In genomic region chr1:146494221-146494620, GRCm38 (mm10) we compare ENCODE assay signal across 8 mouse cellular contexts. TPM values are rescaled to one million over a fixed set of nuclear protein-coding genes. Genes with fewer than 3 reads are reported as not detected.
A peak's percentile ranks its signal among the peaks of the same experiment; 100 is the strongest.
DNase-seq lines count a peak whose midpoint lies in the region; ATAC-seq and TF ChIP-seq lines count a peak whose summit lies in the region.

No protein-coding gene starts in this region.

- H3K9me3 ChIP-seq in lung, embryonic 16.5 days (ENCODE audit: control insufficient read depth, low read length), result no peaks in the 10 kb centered on the region
- H3K9me3 ChIP-seq in forebrain, embryonic 13.5 days (replicated peaks), result no peaks in the 10 kb centered on the region
- H3K9me3 ChIP-seq in limb, embryonic 14.5 days (ENCODE audit: control insufficient read depth, low read length), result no peaks in the 10 kb centered on the region

- no peak for TF ChIP-seq POLR2A in limb, embryonic 14.5 days (IDR thresholded peaks at IDR 0.05; ENCODE audit: borderline replicate concordance, extremely low read depth, insufficient read depth, insufficient read length)

- no peak for DNase-seq in lung, postnatal 4 days
- DNase-seq in limb, embryonic 14.5 days (ENCODE audit: low spot score), result no peak
- peak; percentile 43 for DNase-seq in right cerebral cortex, postnatal 4 days
- no peak for DNase-seq in ovary, adult 18-20 months (ENCODE audit: low spot score)
- no peak for DNase-seq in adrenal gland, postnatal 36 days

- H3K27me3 ChIP-seq in lung, embryonic 16.5 days (ENCODE audit: control insufficient read depth, insufficient read depth, low read depth, low read length), result peaks cover 16% of the 10 kb centered on the region; the same call in 1 of the 2 replicates
- peaks cover 25% of the 10 kb centered on the region for H3K27me3 ChIP-seq in forebrain, embryonic 13.5 days
- peaks cover 31% of the 10 kb centered on the region for H3K27me3 ChIP-seq in limb, embryonic 14.5 days (ENCODE audit: control insufficient read depth, insufficient read depth, low read length)

- peak overlapping the region; percentile 49 for H3K4me2 ChIP-seq in lung, embryonic 16.5 days (ENCODE audit: low read depth, low read length)
- H3K4me2 ChIP-seq in forebrain, embryonic 13.5 days, result peak overlapping the region; percentile 82
- peak overlapping the region; percentile 40 for H3K4me2 ChIP-seq in limb, embryonic 14.5 days (replicated peaks; ENCODE audit: low read depth, low read length, severe bottlenecking)

- WGBS in lung, embryonic 16.5 days, result 10% methylated on average over 7 of the region's 7 CpGs
- WGBS in forebrain, embryonic 13.5 days, result 9% methylated on average over 7 of the region's 7 CpGs
- WGBS in limb, embryonic 14.5 days, result 11% methylated on average over 7 of the region's 7 CpGs

- no peak overlapping the region for H3K27ac ChIP-seq in lung, embryonic 16.5 days (ENCODE audit: low read length)
- no peak overlapping the region for H3K27ac ChIP-seq in forebrain, embryonic 13.5 days
- no peak overlapping the region for H3K27ac ChIP-seq in limb, embryonic 14.5 days (replicated peaks; ENCODE audit: low read depth, low read length)

- no peak for ATAC-seq in lung, embryonic 16.5 days (ENCODE audit: low read depth)
- no peak for ATAC-seq in forebrain, embryonic 13.5 days
- no peak for ATAC-seq in limb, embryonic 14.5 days (ENCODE audit: low FRiP score, low read depth)
- ATAC-seq in activated CD4-positive, CD25-positive, alpha-beta regulatory T cell, adult 4 months, result no peak

- no peaks in the 10 kb centered on the region for H3K36me3 ChIP-seq in lung, embryonic 16.5 days (ENCODE audit: control insufficient read depth, insufficient read depth, low read length)
- no peaks in the 10 kb centered on the region for H3K36me3 ChIP-seq in forebrain, embryonic 13.5 days (ENCODE audit: poor library complexity, severe bottlenecking)
- no peaks in the 10 kb centered on the region for H3K36me3 ChIP-seq in limb, embryonic 14.5 days (ENCODE audit: control insufficient read depth, insufficient read depth, low read length)

- peak overlapping the region; percentile 21 for H3K4me3 ChIP-seq in lung, embryonic 16.5 days (ENCODE audit: low read length)
- peak overlapping the region; percentile 46 for H3K4me3 ChIP-seq in forebrain, embryonic 13.5 days
- H3K4me3 ChIP-seq in limb, embryonic 14.5 days (replicated peaks; ENCODE audit: low read length), result peak overlapping the region; percentile 23; the same call in 1 of the 2 replicates

- H3K4me1 ChIP-seq in lung, embryonic 16.5 days (replicated peaks; ENCODE audit: control insufficient read depth, insufficient read depth, low read length), result peaks cover 10% of the 10 kb centered on the region
- peaks cover 23% of the 10 kb centered on the region for H3K4me1 ChIP-seq in forebrain, embryonic 13.5 days
- 0 out of 2 replicates have a peak, but pooled peaks cover 4% of the 10 kb centered on the region for H3K4me1 ChIP-seq in limb, embryonic 14.5 days (ENCODE audit: control insufficient read depth, insufficient read depth, low read length)

- no peak overlapping the region for H3K9ac ChIP-seq in lung, embryonic 16.5 days (ENCODE audit: low read length)
- H3K9ac ChIP-seq in forebrain, embryonic 13.5 days, result peak overlapping the region; percentile 68
- no peak overlapping the region for H3K9ac ChIP-seq in limb, embryonic 14.5 days (ENCODE audit: low read depth, low read length, severe bottlenecking)

RNA-seq across cellular contexts. Expression of gene Brinp3, which starts 0.3 kb away (rescaled TPM):
- polyA plus RNA-seq in lung, embryonic 16.5 days (2015; fragmentation: Nextera tagmentation; extraction: Ambion mirVana), result 0.06 and 0.15 TPM in 2 replicates
- polyA plus RNA-seq in forebrain, embryonic 13.5 days (2015; fragmentation: Nextera tagmentation; extraction: Ambion mirVana), result 3.7 and 5.6 TPM in 2 replicates
- polyA plus RNA-seq in limb, embryonic 14.5 days (2012; rRNA removed), result 1.7 and 1.8 TPM in 2 replicates
- polyA plus RNA-seq in limb, embryonic 14.5 days (2014; fragmentation: Nextera tagmentation; extraction: Ambion mirVana), result 1.9 and 2.7 TPM in 2 replicates
- total RNA-seq in adrenal gland, postnatal 36 days (2021), result under 1 TPM in 1 of 2 experiments, not detected in 1; 0.26 TPM
- not detected for polyA plus RNA-seq in activated CD4-positive, CD25-positive, alpha-beta regulatory T cell, adult 4 months (2017; shearing (Covaris generic))
